In genomic region chr10:81473003-81473451, GRCm38 (mm10) we compare ENCODE assay signal across 9 mouse cellular contexts. TPM values are rescaled to one million over a fixed set of nuclear protein-coding genes. Genes with fewer than 3 reads are reported as not detected.
DNase-seq lines count a peak whose midpoint lies in the region.
"Had no signal": no experiment of that assay in that cellular context is flagged by ENCODE, and none has a peak within 500 bp of the region (broad histone marks: within the 10 kb centered on the region; RNA-seq: fewer than 3 reads in every experiment).

No protein-coding gene starts in this region.

- DNase-seq in CD4-positive, CD25-positive, alpha-beta regulatory T cell, adult 2 months (ENCODE audit: low read depth, low spot score), result peak; percentile 88
- DNase-seq in cerebellum, postnatal 25 days, result peak; percentile 59 to 82
- DNase-seq in frontal cortex, postnatal 25 days (ENCODE audit: low spot score in 2 of 2), result peak; percentile 67 to 80
- DNase-seq in left cerebral cortex, postnatal 36 days (ENCODE audit: low spot score in 2 of 2), result peak; percentile 89 to 90
- peak; percentile 93 to 94 for DNase-seq in right cerebral cortex, adult 2 months (ENCODE audit: low spot score in 2 of 2)
- DNase-seq in liver, result no peak
- DNase-seq in adrenal gland, adult 2 months, result no peak
- no peak for DNase-seq in kidney, adult 11 months

- intact Hi-C loops in left cerebral cortex, postnatal 36 days (cut with DNase I), result no loop called here

RNA-seq across cellular contexts. Expression of gene Celf5, which starts 9.5 kb away (rescaled TPM):
- total RNA-seq in left cerebral cortex, postnatal 36 days (2021), result 100 to 1,000 TPM; 256 to 303 TPM
- total RNA-seq in adrenal gland, adult 2 months (2021), result under 1 TPM; 0.55 to 0.78 TPM
- 1.4 and 2.2 TPM in 2 replicates for polyA plus RNA-seq in adrenal gland, adult 2 months (2012; rRNA removed)
- total RNA-seq: neutrophil, adult 5-6 weeks had no signal

RNA-seq across cellular contexts. Expression of gene Nfic, which starts 17.6 kb away (rescaled TPM):
- 10 to 100 TPM; 87.9 to 96.9 TPM for total RNA-seq in left cerebral cortex, postnatal 36 days (2021)
- total RNA-seq in adrenal gland, adult 2 months (2021), result 100 to 1,000 TPM in 1 of 2 experiments, 10 to 100 TPM in 1; 80.8 to 126 TPM
- 142 and 171 TPM in 2 replicates for polyA plus RNA-seq in adrenal gland, adult 2 months (2012; rRNA removed)

RNA-seq across cellular contexts. Expression of gene Ncln, which starts 23.2 kb away (rescaled TPM):
- total RNA-seq in left cerebral cortex, postnatal 36 days (2021), result 10 to 100 TPM; 74.9 to 88.8 TPM
- total RNA-seq in adrenal gland, adult 2 months (2021), result 100 to 1,000 TPM; 111 to 123 TPM
- 562 and 856 TPM in 2 replicates for polyA plus RNA-seq in adrenal gland, adult 2 months (2012; rRNA removed)

RNA-seq across cellular contexts. Expression of gene S1pr4, which starts 26.9 kb away (rescaled TPM):
- under 1 TPM; 0.43 to 0.52 TPM for total RNA-seq in left cerebral cortex, postnatal 36 days (2021)
- total RNA-seq in adrenal gland, adult 2 months (2021), result 1 to 10 TPM in 1 of 2 experiments, under 1 TPM in 1; 0.98 to 1.6 TPM
- 3.5 and 3.6 TPM in 2 replicates for polyA plus RNA-seq in adrenal gland, adult 2 months (2012; rRNA removed)

RNA-seq across cellular contexts. Expression of gene Gna15, which starts 51.0 kb away (rescaled TPM):
- total RNA-seq in left cerebral cortex, postnatal 36 days (2021), result 1 to 10 TPM; 2.3 to 3.1 TPM
- 1 to 10 TPM; 1.1 to 2.2 TPM for total RNA-seq in adrenal gland, adult 2 months (2021)
- polyA plus RNA-seq in adrenal gland, adult 2 months (2012; rRNA removed), result 1.4 and 1.9 TPM in 2 replicates

Comparison
In these comparisons a context has a peak if more than half of its experiments do, and no peak if none do; other contexts are left out.
1. DNase-seq: peak in CD4-positive, CD25-positive, alpha-beta regulatory T cell, adult 2 months (single experiment), cerebellum, postnatal 25 days (2 of 2), frontal cortex, postnatal 25 days (2 of 2), left cerebral cortex, postnatal 36 days (2 of 2) and right cerebral cortex, adult 2 months (2 of 2); none in liver (single experiment), adrenal gland, adult 2 months (single experiment) and kidney, adult 11 months (single experiment).
2. RNA of gene Celf5, which starts 9.5 kb away (total RNA-seq): 256 to 303 TPM in left cerebral cortex, postnatal 36 days; 0.55 to 0.78 TPM in adrenal gland, adult 2 months; every median in the first group is over 100 times any median in the second.